Mouse (Mus musculus) hindbrain, embryonic 12.5 days (tissue): ENCODE data around the gene Plb1. TPM values are rescaled to one million over a fixed set of nuclear protein-coding genes. Genes with fewer than 3 reads are reported as not detected.

Experiments
- ATAC-seq: fragments of 200-750 bp; cut with Nextera tagmentation; 2 replicates; pipeline ENCODE4 v1.8.0; 2017; ENCODE audit warnings: moderate TSS enrichment; ENCODE audit not compliant: low FRiP score
- H3K27ac ChIP-seq: fragments of 300-500 bp; sonication (generic); 2 replicates; pipeline ENCODE4 v1.5.1; 2016; ENCODE audit warnings: mild to moderate bottlenecking
- H3K27me3 ChIP-seq: fragments of 300-500 bp; sonication (generic); 2 replicates; pipeline ENCODE4 v1.6.1; 2016; ENCODE audit warnings: mild to moderate bottlenecking
- H3K36me3 ChIP-seq: fragments of 300-500 bp; sonication (generic); 2 replicates; pipeline ENCODE4 v1.6.1; 2016; ENCODE audit warnings: mild to moderate bottlenecking
- H3K4me1 ChIP-seq: fragments of 300-500 bp; sonication (generic); 2 replicates; pipeline ENCODE4 v1.6.1; 2016
- H3K4me2 ChIP-seq: fragments of 300-500 bp; sonication (generic); replicated peaks from 2 replicates; pipeline ENCODE4 v1.6.1; 2016; ENCODE audit warnings: mild to moderate bottlenecking
- H3K4me3 ChIP-seq: fragments of 300-500 bp; sonication (generic); 2 replicates; pipeline ENCODE4 v1.5.1; 2016; ENCODE audit warnings: mild to moderate bottlenecking
- H3K9ac ChIP-seq: fragments of 300-500 bp; sonication (generic); 2 replicates; pipeline ENCODE4 v1.6.1; 2016; ENCODE audit warnings: mild to moderate bottlenecking, moderate library complexity
- H3K9me3 ChIP-seq: fragments of 300-500 bp; sonication (generic); replicated peaks from 2 replicates; pipeline ENCODE4 v1.6.1; 2016; ENCODE audit warnings: mild to moderate bottlenecking
- WGBS: fragments of 180-500 bp; shearing (Covaris S2); methylation state at CpG from one replicate; pipeline ENCODE4 v1.1.7; 2016; 5-methylcytosine and 5-hydroxymethylcytosine counted together
- polyA plus RNA-seq: library from polyadenylated mRNA; unstranded; fragments of >200 nt; fragmentation: Nextera tagmentation; extraction: Ambion mirVana; gene quantifications from 2 replicates; pipeline ENCODE4 v1.2.1, GENCODE M21; 2016

The Plb1 gene
- polyA plus RNA-seq, 1 experiment from 2014 or later, result 0.21 TPM

GRCm38 (mm10) chr5:32208460-32208859 lies 24.0 kb upstream of the Plb1 start:
- ATAC-seq, result no peak
- H3K4me1 ChIP-seq, result no peaks in the 10 kb centered on the region
- 77% methylated on average over 8 of the region's 8 CpGs for WGBS
- H3K9me3 ChIP-seq, result no peaks in the 10 kb centered on the region
- no peaks in the 10 kb centered on the region for H3K36me3 ChIP-seq
- no peak overlapping the region for H3K9ac ChIP-seq
- H3K27me3 ChIP-seq, result no peaks in the 10 kb centered on the region
- H3K27ac ChIP-seq, result no peak overlapping the region
- no peak overlapping the region for H3K4me3 ChIP-seq
- H3K4me2 ChIP-seq, result no peak overlapping the region

DNA sequence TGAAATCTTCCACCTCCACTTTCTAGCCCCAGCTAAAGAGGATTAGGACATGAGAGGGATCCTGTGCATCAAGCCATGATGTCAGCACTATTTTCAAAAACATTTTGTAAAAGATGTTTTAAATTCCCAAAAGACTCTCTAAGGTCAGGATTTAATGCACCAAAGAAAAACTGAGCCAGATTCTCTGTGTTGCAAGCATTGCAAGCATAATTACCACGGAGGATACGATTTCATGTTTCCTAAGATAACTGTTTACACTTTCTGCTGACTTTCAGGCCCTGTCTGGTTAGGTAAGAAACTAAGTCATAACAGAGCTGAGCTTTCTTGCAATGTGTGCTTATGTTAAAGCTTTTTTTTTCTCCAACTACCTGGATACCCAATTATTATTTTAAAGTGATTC lies 21.5 kb upstream of the Plb1 start:
- no peak overlapping the region for H3K4me3 ChIP-seq
- 70% methylated on average over 2 of the region's 2 CpGs for WGBS
- ATAC-seq, result no peak
- no peaks in the 10 kb centered on the region for H3K9me3 ChIP-seq
- no peaks in the 10 kb centered on the region for H3K27me3 ChIP-seq
- H3K27ac ChIP-seq, result no peak overlapping the region
- H3K36me3 ChIP-seq, result no peaks in the 10 kb centered on the region
- no peaks in the 10 kb centered on the region for H3K4me1 ChIP-seq
- H3K9ac ChIP-seq, result no peak overlapping the region
- H3K4me2 ChIP-seq, result no peak overlapping the region

- Histone ChIP-seq H3K9ac (no peak overlapping the region), H3K36me3 (no peaks in the 10 kb centered on the region), H3K4me3 (no peak overlapping the region), H3K27ac (no peak overlapping the region), H3K27me3 (no peaks in the 10 kb centered on the region), H3K4me2 (no peak overlapping the region), H3K9me3 (no peaks in the 10 kb centered on the region), H3K4me1 (no peaks in the 10 kb centered on the region)
- no peak for ATAC-seq
- WGBS, result 35% methylated on average over 4 of the region's 4 CpGs
Measured at GRCm38 (mm10) chr5:32213746-32214145, 18.8 kb upstream of the Plb1 start.

GRCm38 (mm10) chr5:32215510-32215909 lies 17.0 kb upstream of the Plb1 start:
- no peaks in the 10 kb centered on the region for H3K36me3 ChIP-seq
- H3K9me3 ChIP-seq, result no peaks in the 10 kb centered on the region
- ATAC-seq, result no peak
- WGBS, result 74% methylated on average over 10 of the region's 10 CpGs
- H3K4me2 ChIP-seq, result no peak overlapping the region
- H3K4me3 ChIP-seq, result no peak overlapping the region
- no peak overlapping the region for H3K9ac ChIP-seq
- no peaks in the 10 kb centered on the region for H3K27me3 ChIP-seq
- H3K27ac ChIP-seq, result no peak overlapping the region
- no peaks in the 10 kb centered on the region for H3K4me1 ChIP-seq

- 71% methylated on average over 4 of the region's 4 CpGs for WGBS
- Histone ChIP-seq H3K9me3 (no peaks in the 10 kb centered on the region), H3K4me2 (no peak overlapping the region), H3K9ac (no peak overlapping the region), H3K36me3 (no peaks in the 10 kb centered on the region), H3K4me3 (no peak overlapping the region), H3K27ac (no peak overlapping the region), H3K27me3 (no peaks in the 10 kb centered on the region), H3K4me1 (no peaks in the 10 kb centered on the region)
- ATAC-seq, result no peak
Measured at GRCm38 (mm10) chr5:32216465-32216864, 16.0 kb upstream of the Plb1 start.

GRCm38 (mm10) chr5:32217477-32217876 lies 15.0 kb upstream of the Plb1 start:
- Histone ChIP-seq H3K9me3 (no peaks in the 10 kb centered on the region), H3K27me3 (no peaks in the 10 kb centered on the region), H3K4me2 (no peak overlapping the region), H3K9ac (no peak overlapping the region), H3K4me1 (no peaks in the 10 kb centered on the region), H3K36me3 (no peaks in the 10 kb centered on the region), H3K27ac (no peak overlapping the region), H3K4me3 (no peak overlapping the region)
- ATAC-seq, result no peak
- WGBS, result 82% methylated on average over 8 of the region's 8 CpGs

GRCm38 (mm10) chr5:32230372-32230771 lies 2.1 kb upstream of the Plb1 start:
- Histone ChIP-seq H3K4me2 (no peak overlapping the region), H3K36me3 (no peaks in the 10 kb centered on the region), H3K9me3 (no peaks in the 10 kb centered on the region), H3K27ac (no peak overlapping the region), H3K4me1 (no peaks in the 10 kb centered on the region), H3K27me3 (no peaks in the 10 kb centered on the region), H3K9ac (no peak overlapping the region), H3K4me3 (no peak overlapping the region)
- WGBS, result 49% methylated on average over 4 of the region's 4 CpGs
- ATAC-seq, result no peak

DNA sequence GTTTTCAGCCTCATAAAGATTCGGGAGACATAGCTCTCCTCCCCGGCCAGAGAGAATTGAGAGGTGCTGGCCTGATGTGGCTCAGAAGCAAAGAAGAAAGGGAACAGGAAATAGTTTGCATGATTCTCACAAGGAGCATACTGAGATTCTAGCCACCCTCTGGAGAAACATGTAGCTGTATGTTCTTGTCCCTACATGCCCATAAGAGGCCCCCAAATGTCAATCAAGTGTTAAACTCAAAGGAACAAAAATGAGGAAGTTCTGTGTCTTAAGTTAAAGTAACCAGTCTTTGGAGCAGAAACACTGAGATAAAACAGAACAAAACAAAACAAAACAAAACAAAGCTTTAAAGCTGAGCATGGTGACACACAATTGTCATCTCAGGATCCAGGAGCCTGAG lies 6.8 kb downstream of the Plb1 start:
- 80% methylated on average over 2 of the region's 2 CpGs for WGBS
- Histone ChIP-seq H3K4me2 (no peak overlapping the region), H3K4me3 (no peak overlapping the region), H3K27me3 (no peaks in the 10 kb centered on the region), H3K4me1 (no peaks in the 10 kb centered on the region), H3K36me3 (no peaks in the 10 kb centered on the region), H3K27ac (no peak overlapping the region), H3K9ac (no peak overlapping the region), H3K9me3 (no peaks in the 10 kb centered on the region)
- no peak for ATAC-seq

GRCm38 (mm10) chr5:32240741-32241140 lies 8.2 kb downstream of the Plb1 start:
- H3K4me1 ChIP-seq, result no peaks in the 10 kb centered on the region
- no peak overlapping the region for H3K27ac ChIP-seq
- no peaks in the 10 kb centered on the region for H3K27me3 ChIP-seq
- no peak overlapping the region for H3K4me3 ChIP-seq
- no peak overlapping the region for H3K4me2 ChIP-seq
- H3K36me3 ChIP-seq, result no peaks in the 10 kb centered on the region
- no peak overlapping the region for H3K9ac ChIP-seq
- 64% methylated on average over 2 of the region's 2 CpGs for WGBS
- no peak for ATAC-seq
- no peaks in the 10 kb centered on the region for H3K9me3 ChIP-seq

GRCm38 (mm10) chr5:32243286-32243885 lies 10.9 kb downstream of the Plb1 start:
- Histone ChIP-seq H3K9me3 (no peaks in the 10 kb centered on the region), H3K27ac (no peak overlapping the region), H3K27me3 (no peaks in the 10 kb centered on the region), H3K4me3 (no peak overlapping the region), H3K9ac (no peak overlapping the region), H3K4me2 (no peak overlapping the region), H3K36me3 (no peaks in the 10 kb centered on the region), H3K4me1 (no peaks in the 10 kb centered on the region)
- ATAC-seq, result no peak
- WGBS, result 49% methylated on average over 7 of the region's 7 CpGs

GRCm38 (mm10) chr5:32245385-32245784 lies 12.9 kb downstream of the Plb1 start:
- H3K4me2 ChIP-seq, result no peak overlapping the region
- no peak overlapping the region for H3K4me3 ChIP-seq
- no peaks in the 10 kb centered on the region for H3K36me3 ChIP-seq
- H3K9me3 ChIP-seq, result no peaks in the 10 kb centered on the region
- 95% methylated on average over 3 of the region's 3 CpGs for WGBS
- no peaks in the 10 kb centered on the region for H3K27me3 ChIP-seq
- H3K4me1 ChIP-seq, result no peaks in the 10 kb centered on the region
- no peak overlapping the region for H3K27ac ChIP-seq
- H3K9ac ChIP-seq, result no peak overlapping the region
- ATAC-seq, result no peak

GRCm38 (mm10) chr5:32260751-32261150 lies 28.2 kb downstream of the Plb1 start:
- ATAC-seq, result no peak
- no peaks in the 10 kb centered on the region for H3K27me3 ChIP-seq
- H3K4me3 ChIP-seq, result no peak overlapping the region
- H3K27ac ChIP-seq, result no peak overlapping the region
- 49% methylated on average over 5 of the region's 5 CpGs for WGBS
- no peak overlapping the region for H3K9ac ChIP-seq
- H3K36me3 ChIP-seq, result no peaks in the 10 kb centered on the region
- H3K4me1 ChIP-seq, result no peaks in the 10 kb centered on the region
- no peaks in the 10 kb centered on the region for H3K9me3 ChIP-seq
- H3K4me2 ChIP-seq, result no peak overlapping the region

- Histone ChIP-seq H3K4me3 (no peak overlapping the region), H3K4me1 (no peaks in the 10 kb centered on the region), H3K36me3 (no peaks in the 10 kb centered on the region), H3K9me3 (no peaks in the 10 kb centered on the region), H3K4me2 (no peak overlapping the region), H3K27ac (no peak overlapping the region), H3K9ac (no peak overlapping the region), H3K27me3 (no peaks in the 10 kb centered on the region)
- WGBS, result 89% methylated on average over 3 of the region's 3 CpGs
- no peak for ATAC-seq
Measured at GRCm38 (mm10) chr5:32261251-32261650, 28.7 kb downstream of the Plb1 start.
